Mouse (Mus musculus) central nervous system, embryonic 11.5 days (tissue): ENCODE data around the gene Tom1l1. TPM values are rescaled to one million over a fixed set of nuclear protein-coding genes. Genes with fewer than 3 reads are reported as not detected.

Source experiments
- polyA plus RNA-seq: library from polyadenylated mRNA; depleted of rRNA; stranded (reverse); fragments of >200 nt; gene quantifications from 2 replicates; pipeline ENCODE4 v1.2.3, GENCODE M21; 2012; rRNA removed

The Tom1l1 gene
- polyA plus RNA-seq: 13.1 and 16.9 TPM in 2 replicates

DNA sequence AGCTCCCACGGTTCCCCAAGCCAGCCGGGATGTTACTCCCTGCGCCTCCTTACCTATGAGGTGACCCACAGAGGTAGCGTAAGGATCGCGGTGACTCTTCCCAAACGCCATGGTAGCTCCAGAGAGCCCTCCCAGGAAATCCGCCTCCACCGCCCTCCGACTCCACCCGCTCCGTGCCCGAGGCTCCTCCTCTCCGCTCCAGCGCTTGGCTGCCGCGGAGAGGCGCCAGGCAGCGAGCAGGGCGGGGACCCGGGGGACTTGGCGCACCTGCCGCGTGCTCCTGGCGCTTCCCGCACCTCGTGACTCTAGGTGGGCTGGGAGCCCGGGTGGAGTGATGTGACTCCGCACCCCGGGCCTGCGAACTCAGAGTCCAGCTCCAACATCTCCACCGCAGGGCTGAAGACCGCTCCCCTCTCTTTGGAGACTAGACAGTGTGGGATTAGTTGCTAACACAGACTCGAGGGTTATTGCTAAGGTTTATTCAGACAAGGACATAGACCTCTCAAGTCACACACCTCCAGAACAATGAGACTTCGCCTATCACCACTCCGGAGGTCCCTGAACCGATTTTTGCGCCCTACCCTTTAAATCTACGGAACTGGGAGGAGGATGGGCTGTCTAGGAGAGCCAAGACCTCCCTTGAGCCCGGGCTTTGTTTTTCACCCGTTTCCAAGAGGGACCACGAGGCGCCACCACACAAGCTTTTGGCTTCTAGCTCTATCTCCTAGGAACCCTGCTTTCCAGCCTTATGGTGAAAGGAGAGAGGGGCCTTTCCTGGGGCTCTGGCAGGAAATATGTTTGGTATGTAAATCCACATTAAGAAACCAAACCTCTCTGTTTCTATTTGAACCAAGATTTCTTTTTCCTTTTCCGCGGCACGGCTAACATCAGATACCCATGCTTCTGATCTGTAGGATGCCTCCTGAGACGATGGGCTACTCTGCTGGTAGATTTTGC lies at the start of gene Tom1l1:
Tom1l1 (minus strand) TSS at position 907 of the 957 bp plus-strand sequence.

DNA sequence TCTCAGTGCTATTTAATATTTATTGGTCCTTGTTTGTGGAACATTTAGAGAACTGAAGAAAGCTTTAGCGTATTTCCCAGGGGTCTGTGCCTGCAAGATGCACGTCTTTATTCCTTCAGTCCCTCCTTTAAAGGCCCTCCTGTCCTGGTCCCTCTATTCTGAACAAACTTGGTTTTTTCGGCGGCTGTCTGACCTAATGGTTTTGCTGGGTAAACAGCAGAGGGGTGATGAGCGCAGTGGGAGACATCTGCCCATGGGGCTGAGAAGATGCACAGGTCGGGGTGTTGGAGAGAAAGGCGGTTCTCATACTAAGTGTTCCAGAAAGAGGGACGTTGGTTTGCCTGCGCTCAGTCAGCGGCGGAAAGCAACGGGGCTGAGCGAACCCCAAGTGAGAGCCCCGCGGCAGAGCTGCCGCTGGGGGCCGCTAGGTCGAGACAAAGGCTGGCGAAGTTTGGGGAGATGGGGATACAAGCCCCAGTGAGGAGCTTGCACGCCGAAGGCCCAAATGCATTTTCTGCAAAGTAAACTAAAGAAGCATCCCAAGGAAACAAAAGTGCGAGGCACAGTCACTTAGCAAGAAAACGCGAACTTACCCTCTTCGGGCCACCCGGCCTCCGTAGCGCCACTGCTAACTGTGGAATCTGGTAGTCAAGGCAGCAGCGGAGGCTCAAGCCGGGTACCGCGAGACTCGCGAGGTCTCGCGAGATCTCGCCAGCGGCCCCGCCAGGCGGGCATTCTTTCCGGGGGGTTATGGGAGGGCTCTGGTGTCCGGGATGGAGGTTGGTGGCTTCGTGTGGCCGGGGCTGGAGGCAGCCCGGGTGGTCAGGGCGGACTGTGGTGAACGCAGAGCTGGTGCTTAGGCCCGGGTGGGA lies 50.5 kb downstream of the Tom1l1 start, which contains the start of the genes Stxbp4 and Cox11:
Stxbp4 (minus strand) TSS at position 645 of the 872 bp plus-strand sequence.
Cox11 (plus strand) TSS at position 734 of the 872 bp plus-strand sequence.

Other genes with a start within 250 kb of the Tom1l1 start
- 12.4 and 16.3 TPM in 2 replicates for gene Stxbp4, start 50.3 kb downstream of the Tom1l1 start, polyA plus RNA-seq
- gene Cox11, start 50.2 kb downstream of the Tom1l1 start, polyA plus RNA-seq: 27.2 and 31.5 TPM in 2 replicates